Mouse (Mus musculus): ENCODE results near the gene Ubox5.

- no peak for TF ChIP-seq CTCF (conservative IDR thresholded peaks at IDR 0.05; ENCODE audit: insufficient read depth, insufficient read length, low read depth, low read length)
- no peak for TF ChIP-seq POLR2A (IDR thresholded peaks at IDR 0.05; ENCODE audit: low read depth, low read length)
Measured at GRCm38 (mm10) chr2:130641351-130642025, 11.7 kb upstream of the Ubox5 start.
